Mouse (Mus musculus): ENCODE results near the gene Camta1.
"Not testable (repeated sequence)": the region's sequence is repeated elsewhere in the genome, so short reads cannot be mapped to it uniquely, and the experiment has no call there.

Gene Camta1

GRCm38 (mm10) chr4:150933503-150933902 is 928.2 kb downstream of the Camta1 start:
- ATAC-seq (ENCODE audit: insufficient number of reproducible peaks, low FRiP score, low TSS enrichment): no peak

DNA sequence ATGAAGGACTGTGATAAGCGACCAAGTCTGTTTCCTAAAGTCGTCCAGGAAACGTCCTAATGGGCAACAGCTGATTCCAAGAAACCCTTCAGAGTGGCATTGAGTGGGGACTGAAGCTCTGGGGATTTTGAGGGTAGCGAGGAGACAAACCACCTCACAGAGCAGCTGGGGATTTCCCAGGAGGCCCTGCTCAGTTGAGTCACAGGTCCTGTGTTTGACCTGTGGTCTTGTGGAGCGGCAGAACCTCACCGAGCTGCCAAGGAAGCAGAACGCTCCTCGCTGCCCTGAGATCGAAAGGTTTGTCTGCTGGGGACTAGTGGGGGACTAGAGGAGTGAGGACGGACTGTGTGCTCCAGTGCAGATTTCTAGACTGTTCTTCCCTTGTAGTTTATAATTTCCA is 933.9 kb downstream of the Camta1 start:
- ATAC-seq (ENCODE audit: insufficient number of reproducible peaks, low FRiP score, low TSS enrichment): no peak

DNA sequence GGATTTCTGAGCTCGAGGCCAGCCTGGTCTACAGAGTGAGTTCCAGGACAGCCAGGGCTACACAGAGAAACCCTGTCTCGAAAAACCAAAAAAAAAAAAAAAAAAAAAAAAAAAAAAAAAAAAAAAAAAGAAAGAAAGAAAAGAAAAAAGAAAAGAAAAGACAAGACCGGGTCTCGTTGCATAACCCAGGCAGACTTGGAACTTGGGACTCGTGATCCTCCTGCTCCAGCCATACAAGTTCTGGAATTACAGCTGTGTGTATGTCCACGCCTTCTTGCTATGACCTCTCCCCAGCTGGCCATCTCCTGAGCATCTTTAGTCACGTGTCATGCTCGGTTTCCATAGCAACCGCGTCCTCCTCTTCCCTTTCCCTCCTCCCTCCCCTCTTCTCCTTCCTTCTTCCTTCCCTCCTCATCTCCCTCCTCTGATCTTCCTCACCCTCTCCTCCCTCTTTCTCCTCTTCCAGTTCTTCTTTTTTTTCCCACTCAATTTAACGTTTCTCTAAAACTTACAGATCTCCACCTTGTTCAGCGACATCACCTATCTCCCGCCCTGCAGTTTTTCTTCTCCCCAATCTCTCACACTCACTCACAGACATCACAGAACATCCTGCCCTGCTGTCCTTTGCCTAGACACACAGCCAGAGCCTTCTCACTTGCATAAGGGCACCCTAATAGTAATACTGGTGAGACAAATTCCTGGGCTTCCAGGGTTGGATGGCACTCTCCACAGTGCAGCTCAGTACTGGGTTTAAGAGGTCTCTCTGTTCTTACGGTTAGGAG is 934.6 kb downstream of the Camta1 start:
- no peak for ATAC-seq (ENCODE audit: insufficient number of reproducible peaks, low FRiP score, low TSS enrichment)

DNA sequence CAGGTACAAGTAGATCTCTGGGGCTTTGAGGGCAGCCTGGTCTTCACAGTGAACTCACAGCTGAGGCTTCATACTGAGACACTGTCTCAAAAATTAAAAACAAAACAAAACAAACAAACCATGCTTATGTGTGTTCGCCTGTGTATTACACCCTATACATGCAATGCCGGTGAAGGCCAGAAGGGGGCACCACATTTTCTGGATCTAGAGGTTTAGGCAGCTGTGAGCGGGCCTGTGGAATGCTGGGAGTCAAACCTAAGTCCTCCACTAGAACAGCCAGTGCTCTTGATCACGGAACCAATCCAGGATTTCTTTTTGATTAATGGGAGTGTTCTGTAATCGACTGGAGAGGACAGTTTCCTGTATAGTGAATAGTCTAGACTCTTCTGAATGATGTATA is 935.8 kb downstream of the Camta1 start:
- ATAC-seq (ENCODE audit: insufficient number of reproducible peaks, low FRiP score, low TSS enrichment): no peak

DNA sequence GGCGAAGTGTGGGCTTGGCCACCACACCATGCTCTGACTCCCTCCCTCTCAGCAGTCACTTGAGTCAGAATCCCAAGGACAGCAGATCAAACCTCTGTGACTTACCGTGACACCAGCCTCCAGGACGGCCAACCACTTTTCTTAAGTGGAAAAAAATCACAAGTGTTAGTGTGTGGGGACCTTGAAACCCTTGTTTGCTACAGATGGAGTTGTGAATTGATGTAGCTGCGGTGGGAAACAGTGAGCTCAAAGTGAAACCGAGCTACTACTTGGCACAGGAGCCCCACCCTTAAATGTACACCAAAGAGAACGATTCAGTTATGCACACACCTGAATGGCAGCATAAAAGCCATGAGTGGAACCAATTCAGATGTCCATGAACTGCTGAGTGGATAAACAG is 936.7 kb downstream of the Camta1 start:
- ATAC-seq (ENCODE audit: insufficient number of reproducible peaks, low FRiP score, low TSS enrichment): no peak

DNA sequence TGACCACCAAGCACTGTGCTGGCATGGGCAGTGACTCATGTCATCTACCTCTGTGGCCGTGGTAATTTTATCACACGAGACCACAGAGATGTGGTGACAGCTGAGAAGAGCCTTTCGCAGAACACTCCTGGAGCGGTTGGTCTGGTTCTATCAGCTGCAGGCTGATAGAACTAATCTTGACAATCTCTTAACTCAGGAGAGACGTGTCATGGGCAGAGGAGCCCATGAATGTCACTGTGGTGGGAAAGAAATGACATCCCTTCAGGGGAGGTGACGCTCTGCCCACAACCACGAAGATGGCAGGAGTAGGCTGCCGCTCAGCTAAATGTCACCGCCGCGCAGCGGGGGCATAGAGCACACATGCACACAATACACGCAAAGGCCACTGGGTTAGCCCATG is 937.4 kb downstream of the Camta1 start:
- no peak for ATAC-seq (ENCODE audit: insufficient number of reproducible peaks, low FRiP score, low TSS enrichment)

DNA sequence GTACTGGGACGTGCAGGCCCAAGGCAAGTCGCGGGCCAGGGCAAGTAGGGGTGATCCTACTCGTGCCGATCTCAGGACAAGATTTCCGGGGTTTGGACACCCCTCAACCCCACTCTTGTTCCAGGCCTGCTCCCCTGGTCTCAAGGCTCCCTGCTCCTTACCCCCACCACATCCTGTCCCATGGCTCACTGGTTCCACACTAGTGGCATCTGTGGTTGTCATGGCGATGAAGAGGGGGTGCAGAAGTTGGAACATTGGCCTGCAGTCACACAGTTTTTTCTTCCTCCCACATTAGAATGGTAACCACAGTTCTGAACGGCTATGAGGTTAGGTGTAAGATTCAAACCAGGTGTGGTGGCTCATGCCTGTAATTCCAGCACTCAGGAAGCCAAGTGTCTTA is 940.5 kb downstream of the Camta1 start:
- no peak for ATAC-seq (ENCODE audit: insufficient number of reproducible peaks, low FRiP score, low TSS enrichment)

- ATAC-seq (ENCODE audit: insufficient number of reproducible peaks, low FRiP score, low TSS enrichment): no peak
These were observed 944.2 kb downstream of the Camta1 start for GRCm38 (mm10) chr4:150917336-150918027.

- ATAC-seq (ENCODE audit: insufficient number of reproducible peaks, low FRiP score, low TSS enrichment): no peak
These were observed 946.3 kb downstream of the Camta1 start for GRCm38 (mm10) chr4:150915181-150915906.

DNA sequence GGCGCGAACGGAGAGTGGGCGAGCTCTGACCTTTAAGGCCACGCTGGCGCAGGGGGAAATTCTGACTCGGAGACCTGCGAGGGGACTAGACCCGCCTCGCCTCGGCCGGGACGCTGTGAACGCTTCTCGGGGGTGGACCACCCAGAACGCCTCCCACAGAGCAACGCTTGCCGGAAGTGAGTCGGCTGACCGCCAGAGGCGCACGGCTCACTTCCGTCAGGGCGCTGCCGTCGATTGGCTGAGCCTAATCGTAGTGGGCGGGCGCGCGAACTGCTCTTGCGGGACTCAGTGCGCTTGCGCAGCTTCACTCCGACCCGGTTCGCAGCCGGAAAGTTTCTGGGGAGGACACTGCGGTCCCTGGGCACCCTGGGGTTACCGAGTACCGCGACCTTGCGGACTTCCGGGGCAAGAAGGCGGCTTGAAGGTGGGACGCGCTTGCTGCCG is 947.4 kb downstream of the Camta1 start, which contains the start of the genes Park7 and Tnfrsf9:
Park7 (minus strand) TSS at position 148 of the 444 bp plus-strand sequence.
Tnfrsf9 (plus strand) TSS at position 273 of the 444 bp plus-strand sequence.
- ATAC-seq (ENCODE audit: insufficient number of reproducible peaks, low FRiP score, low TSS enrichment): peak; percentile 79

GRCm38 (mm10) chr4:150913743-150914142 is 947.9 kb downstream of the Camta1 start:
- ATAC-seq (ENCODE audit: insufficient number of reproducible peaks, low FRiP score, low TSS enrichment): no peak

DNA sequence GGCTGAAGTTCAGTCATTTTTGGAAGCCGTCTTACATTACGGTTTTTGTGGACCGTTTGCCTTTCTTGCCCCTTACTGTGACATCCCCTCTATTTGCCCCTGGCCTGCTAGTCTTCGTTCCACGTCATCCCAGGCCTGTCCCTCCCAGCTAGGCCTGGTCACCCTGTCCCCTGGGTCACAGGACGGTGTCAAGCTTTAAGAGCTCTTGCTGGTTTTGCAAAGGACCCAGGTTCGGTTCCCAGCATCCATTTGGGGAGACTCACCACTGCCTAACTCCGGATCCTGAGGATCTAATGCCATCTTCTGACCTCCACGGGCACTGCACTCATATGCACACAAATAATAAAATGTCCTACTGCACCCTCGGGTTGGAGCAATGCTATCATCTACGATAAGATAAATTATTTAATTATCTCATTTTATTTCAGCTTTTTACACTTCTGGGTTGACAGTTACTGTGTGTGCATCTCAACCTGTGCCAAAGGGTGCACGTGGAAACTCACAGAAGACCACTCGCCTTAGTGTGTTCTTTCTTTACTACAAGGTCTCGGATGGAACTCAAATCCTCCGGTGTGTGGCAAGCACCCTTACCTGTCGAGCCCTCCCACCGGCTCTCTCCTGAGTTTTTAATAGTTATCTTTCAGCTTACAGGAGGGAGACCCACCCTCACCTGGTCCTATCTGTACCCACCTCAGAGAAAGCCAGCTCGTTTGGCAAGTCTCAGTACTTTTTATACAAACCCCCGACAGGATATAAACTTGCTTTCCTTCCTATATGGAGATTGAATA is 951.3 kb downstream of the Camta1 start:
- 0 out of 2 replicates have a peak, but pooled peaks have one; percentile 8 for ATAC-seq (ENCODE audit: insufficient number of reproducible peaks, low FRiP score, low TSS enrichment)

DNA sequence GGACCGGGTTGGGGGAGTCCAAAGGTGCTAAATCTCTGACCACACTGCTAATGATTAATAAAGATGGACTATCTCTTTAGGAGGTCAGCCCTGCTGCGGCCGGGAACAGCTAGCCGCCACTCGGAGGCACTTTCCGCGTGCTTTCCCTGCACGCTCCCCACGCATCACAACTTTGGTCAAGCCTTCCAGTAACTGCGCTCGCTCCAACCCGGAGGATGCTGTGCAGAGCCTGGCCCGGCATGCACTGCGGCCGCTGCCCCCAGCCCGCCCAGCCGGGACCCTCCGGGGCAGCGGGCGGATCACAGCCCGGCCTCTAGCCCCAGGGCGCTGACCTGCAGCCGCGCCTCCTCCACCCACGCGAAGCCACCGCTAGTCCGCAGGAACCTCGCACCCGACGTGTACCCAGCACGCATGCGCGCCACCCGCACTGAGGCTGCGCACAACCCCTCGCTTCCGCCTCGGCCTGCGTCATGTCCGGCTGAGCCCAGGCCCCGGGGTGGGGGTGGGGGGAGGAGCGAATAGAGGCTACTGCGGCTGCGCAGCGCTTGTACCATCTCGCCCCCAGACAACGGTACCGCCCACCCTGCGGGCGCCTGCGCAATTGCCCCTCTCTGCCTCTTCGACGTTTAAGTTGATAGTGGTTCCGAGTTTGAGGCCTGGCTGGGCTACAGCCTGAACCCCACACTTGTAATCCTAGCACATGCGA is 952.1 kb downstream of the Camta1 start:
- peak; percentile 90 for ATAC-seq (ENCODE audit: insufficient number of reproducible peaks, low FRiP score, low TSS enrichment)

GRCm38 (mm10) chr4:150908512-150908911 is 953.2 kb downstream of the Camta1 start:
- ATAC-seq (ENCODE audit: insufficient number of reproducible peaks, low FRiP score, low TSS enrichment): not testable (repeated sequence)

DNA sequence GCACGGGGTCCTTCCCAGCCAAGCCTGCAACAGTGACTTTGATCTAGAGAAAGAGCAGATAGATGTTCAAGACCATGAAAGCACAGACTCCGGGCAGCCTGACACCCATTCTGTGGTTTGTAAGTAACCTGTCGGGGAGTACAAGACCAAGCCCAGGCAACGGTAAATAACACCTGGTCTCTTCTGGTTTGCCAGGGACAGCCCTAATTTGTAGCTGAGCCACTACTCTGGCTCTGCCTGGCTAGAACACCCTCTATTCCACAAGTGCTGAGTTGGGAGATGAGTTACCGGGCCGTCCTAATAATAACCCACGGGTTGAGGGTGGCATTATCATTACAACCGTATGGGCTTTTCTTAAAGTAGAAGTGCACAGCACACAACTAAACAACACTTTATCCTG is 954.6 kb downstream of the Camta1 start:
- ATAC-seq (ENCODE audit: insufficient number of reproducible peaks, low FRiP score, low TSS enrichment): no peak

GRCm38 (mm10) chr4:150903091-150903742 is 958.5 kb downstream of the Camta1 start:
- ATAC-seq (ENCODE audit: insufficient number of reproducible peaks, low FRiP score, low TSS enrichment): no peak

DNA sequence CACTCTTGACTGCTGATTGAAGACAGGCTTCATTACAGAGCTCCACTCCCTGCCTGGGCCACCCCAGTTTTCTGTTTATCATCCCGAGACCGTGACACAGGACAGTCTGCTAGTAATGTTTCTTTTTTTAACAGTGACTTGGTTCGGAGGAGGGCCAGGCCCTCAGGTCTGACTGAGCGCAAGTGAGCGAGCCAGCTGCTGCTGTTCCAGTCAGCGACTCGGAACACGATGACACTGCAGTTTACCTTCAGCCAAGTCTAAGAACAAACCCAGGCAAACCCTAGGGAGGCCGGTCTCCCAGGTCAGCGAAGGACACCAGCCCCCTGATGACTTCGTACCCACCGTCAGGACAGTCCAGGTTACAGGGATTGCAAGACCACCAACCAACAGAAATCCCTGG is 959.6 kb downstream of the Camta1 start:
- no peak for ATAC-seq (ENCODE audit: insufficient number of reproducible peaks, low FRiP score, low TSS enrichment)

DNA sequence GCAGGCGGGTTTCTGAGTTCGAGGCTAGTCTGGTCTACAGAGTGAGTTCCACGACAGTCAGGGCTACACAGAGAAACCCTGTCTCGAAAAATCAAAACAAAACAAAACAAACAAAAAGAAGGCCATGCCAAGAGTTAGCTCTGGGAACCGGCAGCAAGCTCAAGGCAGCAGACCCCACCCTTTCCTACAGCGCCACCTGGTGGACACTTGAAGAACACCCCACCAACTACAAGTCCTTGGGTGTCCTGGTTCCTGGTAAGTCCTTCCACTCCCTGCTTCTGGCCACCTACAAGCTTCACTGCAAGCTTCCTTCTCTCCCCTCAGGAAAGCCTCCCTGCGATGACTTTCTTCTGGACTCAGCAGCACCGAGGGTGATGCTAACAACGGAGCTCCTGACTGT is 960.0 kb downstream of the Camta1 start:
- ATAC-seq (ENCODE audit: insufficient number of reproducible peaks, low FRiP score, low TSS enrichment): no peak

DNA sequence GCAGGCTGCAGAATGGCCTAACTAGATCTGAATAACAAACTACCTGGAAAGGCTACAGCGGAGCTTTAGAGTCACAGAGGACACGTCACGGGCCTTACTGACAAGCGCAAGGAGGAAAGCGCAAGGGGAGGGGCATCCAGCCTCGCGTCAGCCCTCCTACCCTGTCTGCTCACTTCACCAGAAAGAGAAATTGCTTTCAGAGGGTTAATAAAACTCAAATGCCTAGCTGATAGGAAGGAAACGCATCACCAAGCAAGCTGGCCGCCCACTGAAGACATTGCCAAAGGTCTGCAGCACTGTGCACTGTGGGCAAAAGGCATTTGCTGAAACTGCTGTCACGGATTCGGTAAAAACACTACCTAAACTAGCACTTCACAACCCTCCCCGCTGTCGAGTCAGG is 961.2 kb downstream of the Camta1 start:
- ATAC-seq (ENCODE audit: insufficient number of reproducible peaks, low FRiP score, low TSS enrichment): no peak
